Mouse (Mus musculus) cerebellum, adult 2 months (tissue): Measurements from ENCODE around the gene Slc12a1.

Experiments used
- CTCF ChIP-seq: fragments of 200-500 bp; IDR thresholded peaks from 2 replicates; pipeline ENCODE4 v1.5.1; 2011; ENCODE audit warnings: low read depth, mild to moderate bottlenecking, control low read depth, low read length, moderate library complexity, borderline replicate concordance; ENCODE audit not compliant: insufficient read depth
- POLR2A ChIP-seq: fragments of 200-500 bp; IDR thresholded peaks from 2 replicates; pipeline ENCODE4 v1.6.1; 2011; ENCODE audit warnings: low read length, control low read depth, borderline replicate concordance; ENCODE audit not compliant: insufficient read depth

DNA sequence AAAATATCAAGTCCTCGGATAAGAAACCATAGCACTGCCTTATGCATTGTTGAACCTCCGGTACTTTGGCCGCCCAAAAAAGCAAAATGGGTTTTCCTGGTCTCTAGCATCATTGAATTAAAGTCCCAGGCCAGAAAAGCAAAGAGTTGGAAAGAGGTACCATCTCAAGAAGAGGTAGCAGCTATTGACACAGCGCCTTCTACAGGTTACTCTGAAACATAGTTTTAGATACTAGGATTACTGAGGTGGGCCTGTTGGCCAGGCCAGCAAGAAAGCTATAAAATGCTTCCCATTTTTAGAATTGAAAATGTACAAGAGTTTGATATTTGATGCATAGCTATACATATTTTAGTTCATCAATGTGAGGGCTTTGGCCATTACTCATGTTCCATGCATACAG lies 97.6 kb downstream of the Slc12a1 start:
- TF ChIP-seq CTCF = no peak
- TF ChIP-seq POLR2A = no peak
